Mouse (Mus musculus): ENCODE results near the gene Klf13. TPM values are rescaled to one million over a fixed set of nuclear protein-coding genes. Genes with fewer than 3 reads are reported as not detected.

The Klf13 gene
- polyA plus RNA-seq, 2 experiments: 3.4 to 15.8 TPM

DNA sequence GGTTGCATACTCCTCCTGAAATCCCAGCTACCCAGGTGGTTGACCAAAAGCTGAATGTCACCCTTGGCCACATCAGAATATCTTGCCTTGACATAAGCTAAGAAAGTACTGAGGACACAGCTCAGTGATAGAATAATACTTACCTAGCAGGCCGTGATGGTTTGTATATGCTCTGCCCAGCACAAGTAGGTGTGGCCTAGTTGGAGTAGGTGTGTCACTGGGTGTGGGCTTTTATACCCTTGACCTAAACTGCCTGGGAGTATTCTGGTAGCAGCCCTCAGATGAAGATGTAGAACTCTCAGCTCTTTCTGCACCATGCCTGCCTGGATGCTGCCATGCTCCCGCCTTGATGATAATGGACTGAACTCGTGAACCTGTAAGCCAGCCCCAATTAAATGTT lies 6.3 kb downstream of the Klf13 start:
- no peak for ATAC-seq (ENCODE audit: insufficient read depth)
- Histone ChIP-seq H3K9me3 (ENCODE audit: control insufficient read depth, low read length) (no peaks in the 10 kb centered on the region), H3K9ac (replicated peaks) (no peak overlapping the region), H3K4me3 (ENCODE audit: insufficient read depth in 1 of 2, low read depth in 2 of 2, low read length in 2 of 2) (no peak overlapping the region), H3K4me2 (ENCODE audit: low read depth) (peak overlapping the region; percentile 26; the same call in 1 of the 2 replicates), H3K4me1 (replicated peaks; ENCODE audit: control insufficient read depth in 2 of 2, insufficient read depth in 2 of 2, low read length in 1 of 2) (peaks cover 58 to 67% of the 10 kb centered on the region in 2 experiments), H3K36me3 (replicated peaks; ENCODE audit: control insufficient read depth, insufficient read depth, low read depth) (no peaks in the 10 kb centered on the region), H3K27me3 (ENCODE audit: control insufficient read depth, insufficient read depth, low read length) (no peaks in the 10 kb centered on the region), H3K27ac (no peak overlapping the region)
- 44% methylated on average over 3 of the region's 3 CpGs for WGBS (ENCODE audit: insufficient replicate concordance)
- no peak for DNase-seq (ENCODE audit: low read depth in 3 of 3, low spot score in 3 of 3)
- TF ChIP-seq CTCF (IDR thresholded peaks at IDR 0.05; ENCODE audit: low read depth) (no peak), EP300 (IDR thresholded peaks at IDR 0.05; ENCODE audit: low read depth) (no peak)

DNA sequence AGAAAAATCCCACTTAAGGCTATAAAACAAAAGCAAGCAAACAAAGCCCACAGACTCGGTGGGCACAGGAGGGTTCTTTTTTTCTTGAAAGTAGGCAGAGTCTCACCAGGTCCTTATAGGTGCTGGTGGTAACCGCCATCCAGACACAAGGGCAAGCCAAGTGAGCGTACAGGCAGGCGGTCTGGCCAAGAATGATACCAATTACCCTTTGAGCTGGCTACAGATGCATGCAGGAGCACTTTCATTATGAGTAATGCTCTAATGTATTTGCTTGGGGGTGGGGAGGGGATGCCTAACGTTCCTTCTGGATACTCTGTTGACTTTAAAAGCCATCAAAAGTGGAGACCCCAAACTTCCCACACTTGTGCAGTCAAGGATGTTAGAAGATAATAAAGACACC lies 7.9 kb downstream of the Klf13 start:
- 81% methylated on average over 5 of the region's 5 CpGs for WGBS (ENCODE audit: insufficient replicate concordance)

DNA sequence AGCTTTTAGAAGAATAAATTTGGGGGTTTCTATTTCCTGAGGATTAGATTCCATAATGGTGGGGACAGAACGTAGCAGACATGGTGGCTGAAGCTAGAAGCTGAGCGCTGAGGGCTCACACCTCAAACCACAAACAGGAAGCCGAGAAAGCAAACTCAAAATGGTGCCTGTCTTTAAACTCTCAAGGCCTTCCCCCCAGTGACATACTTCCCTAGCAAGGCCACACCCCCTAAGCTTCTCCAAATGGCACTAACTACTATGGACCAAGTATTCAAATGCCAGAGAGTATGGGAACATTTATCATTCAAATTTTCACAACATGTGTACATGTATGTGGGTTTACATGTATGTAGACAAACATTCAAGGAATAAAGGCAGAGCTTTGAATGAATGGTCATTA lies 8.6 kb downstream of the Klf13 start:
- H3K27ac ChIP-seq: no peak overlapping the region; the same call in 1 of the 2 replicates
- H3K9ac ChIP-seq (replicated peaks): no peak overlapping the region
- no peak for ATAC-seq (ENCODE audit: insufficient read depth)
- H3K9me3 ChIP-seq (ENCODE audit: control insufficient read depth, low read length): no peaks in the 10 kb centered on the region
- no peak for DNase-seq (ENCODE audit: low read depth in 3 of 3, low spot score in 3 of 3)
- no peaks in the 10 kb centered on the region for H3K36me3 ChIP-seq (replicated peaks; ENCODE audit: control insufficient read depth, insufficient read depth, low read depth)
- H3K4me2 ChIP-seq (ENCODE audit: low read depth): no peak overlapping the region
- WGBS (ENCODE audit: insufficient replicate concordance): 26% methylated on average over 3 of the region's 3 CpGs
- peaks cover 70 to 76% of the 10 kb centered on the region in 2 experiments for H3K4me1 ChIP-seq (replicated peaks; ENCODE audit: control insufficient read depth in 2 of 2, insufficient read depth in 2 of 2, low read length in 1 of 2)
- no peak for TF ChIP-seq CTCF (IDR thresholded peaks at IDR 0.05; ENCODE audit: low read depth)
- no peak for TF ChIP-seq EP300 (IDR thresholded peaks at IDR 0.05; ENCODE audit: low read depth)
- H3K27me3 ChIP-seq (ENCODE audit: control insufficient read depth, insufficient read depth, low read length): no peaks in the 10 kb centered on the region
- H3K4me3 ChIP-seq (ENCODE audit: insufficient read depth in 1 of 2, low read depth in 2 of 2, low read length in 2 of 2): no peak overlapping the region

More for the DNA sequence above, 7.9 kb downstream of the Klf13 start:
- Histone ChIP-seq H3K4me2 (ENCODE audit: low read depth) (no peak overlapping the region), H3K9ac (replicated peaks) (no peak overlapping the region), H3K36me3 (replicated peaks; ENCODE audit: control insufficient read depth, insufficient read depth, low read depth) (no peaks in the 10 kb centered on the region), H3K27me3 (ENCODE audit: control insufficient read depth, insufficient read depth, low read length) (no peaks in the 10 kb centered on the region), H3K4me1 (replicated peaks; ENCODE audit: control insufficient read depth in 2 of 2, insufficient read depth in 2 of 2, low read length in 1 of 2) (peaks cover 70 to 77% of the 10 kb centered on the region in 2 experiments), H3K4me3 (ENCODE audit: insufficient read depth in 1 of 2, low read depth in 2 of 2, low read length in 2 of 2) (no peak overlapping the region), H3K27ac (no peak overlapping the region), H3K9me3 (ENCODE audit: control insufficient read depth, low read length) (no peaks in the 10 kb centered on the region)
- DNase-seq (ENCODE audit: low read depth in 3 of 3, low spot score in 3 of 3) (no peak), ATAC-seq (ENCODE audit: insufficient read depth) (no peak)
- TF ChIP-seq CTCF (IDR thresholded peaks at IDR 0.05; ENCODE audit: low read depth): no peak
- TF ChIP-seq EP300 (IDR thresholded peaks at IDR 0.05; ENCODE audit: low read depth): no peak

DNA sequence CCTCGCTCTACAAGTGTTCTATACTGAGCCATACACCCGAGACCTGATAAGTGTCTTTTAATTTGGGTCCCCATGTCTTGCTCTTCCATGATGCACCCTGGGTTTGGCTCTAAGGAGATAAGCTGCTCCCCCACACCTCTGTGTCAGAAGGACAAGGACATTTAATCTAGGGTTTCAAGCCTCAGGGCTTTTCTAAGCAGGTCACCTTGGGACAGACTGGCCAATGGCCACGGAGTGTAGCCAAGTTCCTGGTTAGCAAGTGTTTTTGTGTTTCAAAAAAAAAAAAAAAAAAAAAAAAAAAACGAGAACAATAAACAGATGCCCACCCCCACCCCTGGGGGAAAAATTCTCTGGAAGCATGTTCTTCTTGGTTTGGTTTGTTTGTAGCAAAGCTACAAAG lies 9.6 kb downstream of the Klf13 start:
- TF ChIP-seq CTCF (IDR thresholded peaks at IDR 0.05; ENCODE audit: low read depth): no peak
- TF ChIP-seq EP300 (IDR thresholded peaks at IDR 0.05; ENCODE audit: low read depth): peak; percentile 61
- Histone ChIP-seq H3K36me3 (replicated peaks; ENCODE audit: control insufficient read depth, insufficient read depth, low read depth) (no peaks in the 10 kb centered on the region), H3K4me3 (ENCODE audit: insufficient read depth in 1 of 2, low read depth in 2 of 2, low read length in 2 of 2) (no peak overlapping the region), H3K9ac (replicated peaks) (peak overlapping the region; percentile 9; the same call in 1 of the 2 replicates), H3K27me3 (ENCODE audit: control insufficient read depth, insufficient read depth, low read length) (no peaks in the 10 kb centered on the region), H3K4me2 (ENCODE audit: low read depth) (peak overlapping the region; percentile 45), H3K4me1 (replicated peaks; ENCODE audit: control insufficient read depth in 2 of 2, insufficient read depth in 2 of 2, low read length in 1 of 2) (peaks cover 60 to 65% of the 10 kb centered on the region in 2 experiments), H3K9me3 (ENCODE audit: control insufficient read depth, low read length) (no peaks in the 10 kb centered on the region), H3K27ac (peak overlapping the region; percentile 39; the same call in 1 of the 2 replicates)
- DNase-seq (ENCODE audit: low read depth in 3 of 3, low spot score in 3 of 3): peak in 1 of 3 experiments; percentile 53
- 25% methylated on average over 4 of the region's 4 CpGs for WGBS (ENCODE audit: insufficient replicate concordance)
- ATAC-seq (ENCODE audit: insufficient read depth): peak; percentile 73

DNA sequence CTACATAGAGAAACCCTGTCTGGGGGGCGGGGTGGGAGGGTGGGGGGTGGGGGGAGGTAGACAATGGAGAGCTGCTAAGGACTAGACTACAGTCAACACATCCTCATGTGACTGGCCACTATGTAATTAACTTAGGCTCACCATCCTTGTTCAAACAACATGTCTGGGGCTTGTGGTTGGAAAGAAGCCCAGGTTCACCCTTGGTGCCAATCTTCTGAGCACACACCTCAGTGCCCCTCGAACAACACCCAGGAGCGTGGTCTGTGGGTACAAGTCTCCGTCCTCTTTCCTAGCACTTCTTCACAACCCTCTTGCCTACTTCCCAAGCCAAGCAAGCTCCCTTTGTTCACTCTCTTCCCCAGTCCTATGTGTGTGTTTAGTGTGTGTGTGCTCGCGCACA lies 11.6 kb downstream of the Klf13 start:
- no peak overlapping the region for H3K27ac ChIP-seq
- peaks cover 50 to 53% of the 10 kb centered on the region in 2 experiments for H3K4me1 ChIP-seq (replicated peaks; ENCODE audit: control insufficient read depth in 2 of 2, insufficient read depth in 2 of 2, low read length in 1 of 2)
- H3K9ac ChIP-seq (replicated peaks): no peak overlapping the region
- H3K4me2 ChIP-seq (ENCODE audit: low read depth): no peak overlapping the region
- ATAC-seq (ENCODE audit: insufficient read depth): no peak
- H3K27me3 ChIP-seq (ENCODE audit: control insufficient read depth, insufficient read depth, low read length): no peaks in the 10 kb centered on the region
- H3K9me3 ChIP-seq (ENCODE audit: control insufficient read depth, low read length): no peaks in the 10 kb centered on the region
- no peak for DNase-seq (ENCODE audit: low read depth in 3 of 3, low spot score in 3 of 3)
- no peak for TF ChIP-seq CTCF (IDR thresholded peaks at IDR 0.05; ENCODE audit: low read depth)
- TF ChIP-seq EP300 (IDR thresholded peaks at IDR 0.05; ENCODE audit: low read depth): no peak
- H3K36me3 ChIP-seq (replicated peaks; ENCODE audit: control insufficient read depth, insufficient read depth, low read depth): no peaks in the 10 kb centered on the region
- WGBS (ENCODE audit: insufficient replicate concordance): 77% methylated on average over 6 of the region's 6 CpGs
- no peak overlapping the region for H3K4me3 ChIP-seq (ENCODE audit: insufficient read depth in 1 of 2, low read depth in 2 of 2, low read length in 2 of 2)

All from liver, embryonic 14.5 days (tissue).